Mouse (Mus musculus): ENCODE results near the gene Tex48.

Tex48 gene

GRCm38 (mm10) chr4:63622378-63622835 is at the start of gene Tex48:
Tex48 (minus strand) TSS chr4:63622428.
- in situ Hi-C loops (cut with MboI, MseI): loop anchor here (5.0 to 10.0 kb wide), 2 partner anchors 212 to 320 kb away; no protein-coding TSS in a partner anchor

- in situ Hi-C loops (cut with MboI, MseI): no loop called here
Measured at GRCm38 (mm10) chr4:63668255-63668654, 46.0 kb upstream of the Tex48 start.

GRCm38 (mm10) chr4:63665738-63666137 is 43.5 kb upstream of the Tex48 start:
- in situ Hi-C loops (cut with MboI, MseI): no loop called here

- in situ Hi-C loops (cut with MboI, MseI): no loop called here
Measured at GRCm38 (mm10) chr4:63663279-63663678, 41.1 kb upstream of the Tex48 start, which contains the start of gene Gm11214. Gm11214 (minus strand) TSS chr4:63663379.

GRCm38 (mm10) chr4:63661857-63662256 is 39.6 kb upstream of the Tex48 start:
- in situ Hi-C loops (cut with MboI, MseI): no loop called here

- in situ Hi-C loops (cut with MboI, MseI): no loop called here
Measured at GRCm38 (mm10) chr4:63661426-63661825, 39.2 kb upstream of the Tex48 start.

- in situ Hi-C loops (cut with MboI, MseI): no loop called here
Measured at GRCm38 (mm10) chr4:63659775-63660174, 37.5 kb upstream of the Tex48 start.

GRCm38 (mm10) chr4:63659086-63659485 is 36.9 kb upstream of the Tex48 start:
- in situ Hi-C loops (cut with MboI, MseI): no loop called here

- in situ Hi-C loops (cut with MboI, MseI): no loop called here
Measured at GRCm38 (mm10) chr4:63654381-63654780, 32.2 kb upstream of the Tex48 start.

- in situ Hi-C loops (cut with MboI, MseI): no loop called here
Measured at GRCm38 (mm10) chr4:63643956-63644726, 21.9 kb upstream of the Tex48 start.

- in situ Hi-C loops (cut with MboI, MseI): no loop called here
Measured at GRCm38 (mm10) chr4:63639842-63640241, 17.6 kb upstream of the Tex48 start.

GRCm38 (mm10) chr4:63638603-63639002 is 16.4 kb upstream of the Tex48 start:
- in situ Hi-C loops (cut with MboI, MseI): no loop called here

- in situ Hi-C loops (cut with MboI, MseI): no loop called here
Measured at GRCm38 (mm10) chr4:63633181-63633580, 11.0 kb upstream of the Tex48 start.

- in situ Hi-C loops (cut with MboI, MseI): loop anchor here (10.0 kb wide), 1 partner anchor 208 kb away; no protein-coding TSS in a partner anchor
Measured at GRCm38 (mm10) chr4:63627111-63627510, 4.9 kb upstream of the Tex48 start.

GRCm38 (mm10) chr4:63625563-63626080 is 3.4 kb upstream of the Tex48 start:
- in situ Hi-C loops (cut with MboI, MseI): loop anchor here (10.0 kb wide), 1 partner anchor 209 kb away; no protein-coding TSS in a partner anchor

- in situ Hi-C loops (cut with MboI, MseI): loop anchor here (5.0 to 10.0 kb wide), 2 partner anchors 213 to 320 kb away; no protein-coding TSS in a partner anchor
Measured at GRCm38 (mm10) chr4:63621861-63622260, 367 bp downstream of the Tex48 start.

- in situ Hi-C loops (cut with MboI, MseI): no loop called here
Measured at GRCm38 (mm10) chr4:63608391-63608790, 13.8 kb downstream of the Tex48 start.

- in situ Hi-C loops (cut with MboI, MseI): no loop called here
Measured at GRCm38 (mm10) chr4:63605968-63606367, 16.3 kb downstream of the Tex48 start.

GRCm38 (mm10) chr4:63605545-63605944 is 16.7 kb downstream of the Tex48 start:
- in situ Hi-C loops (cut with MboI, MseI): no loop called here

- in situ Hi-C loops (cut with MboI, MseI): no loop called here
Measured at GRCm38 (mm10) chr4:63604945-63605344, 17.3 kb downstream of the Tex48 start, which contains the start of gene Gm11213. Gm11213 (minus strand) TSS chr4:63605261.

- in situ Hi-C loops (cut with MboI, MseI): no loop called here
Measured at GRCm38 (mm10) chr4:63601263-63601662, 21.0 kb downstream of the Tex48 start.

GRCm38 (mm10) chr4:63600786-63601185 is 21.4 kb downstream of the Tex48 start:
- in situ Hi-C loops (cut with MboI, MseI): no loop called here

GRCm38 (mm10) chr4:63596010-63596409 is 26.2 kb downstream of the Tex48 start:
- in situ Hi-C loops (cut with MboI, MseI): no loop called here
